Mouse (Mus musculus) layer of hippocampus, adult 2 months (tissue): Measurements from ENCODE around the gene Pex19. TPM values are rescaled to one million over a fixed set of nuclear protein-coding genes. Genes with fewer than 3 reads are reported as not detected.
A peak's percentile ranks its signal among the peaks of the same experiment; 100 is the strongest.

Experiments used
- DNase-seq, 2 experiments: peaks; one replicate each; pipeline ENCODE4 v3.0.0; 2022; ENCODE audit warnings: low spot score in 2 of 2
- H3K27ac ChIP-seq: fragments of 200-600 bp; 2 replicates; pipeline ENCODE4 v1.8.1; 2022
- H3K4me3 ChIP-seq: fragments of 200-600 bp; 2 replicates; pipeline ENCODE4 v1.8.1; 2022; ENCODE audit warnings: mild to moderate bottlenecking
- CTCF ChIP-seq: fragments of 200-600 bp; conservative IDR thresholded peaks from 2 replicates; pipeline ENCODE4 v1.8.1; 2022; ENCODE audit warnings: antibody characterized with exemption, mild to moderate bottlenecking, moderate library complexity
- total RNA-seq, 2 experiments: library from RNA; stranded (reverse); gene quantifications; 2 replicates each; pipeline ENCODE4 v1.2.3; 2021

Pex19 gene
- total RNA-seq, 2 experiments from 2014 or later = 84.9 to 88.3 TPM

DNA sequence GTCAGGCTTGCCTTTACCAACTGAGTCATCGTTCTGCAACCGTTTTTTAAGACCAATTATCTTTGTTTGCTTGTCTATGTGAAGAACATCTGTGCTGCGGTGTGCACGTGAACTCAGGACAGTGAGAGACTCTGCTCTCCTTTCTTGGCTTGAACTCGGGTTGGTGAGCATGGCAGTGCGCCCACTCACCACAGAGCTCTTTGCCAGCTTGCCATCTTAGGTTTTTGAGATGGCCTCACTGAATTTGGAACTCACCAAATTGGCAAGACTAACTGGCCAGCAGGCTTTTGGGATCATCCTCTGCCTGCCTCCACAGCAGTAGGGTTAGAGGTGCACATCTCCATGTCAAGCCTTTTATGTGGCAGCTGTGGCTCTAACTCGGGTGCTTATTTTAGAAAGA, 51.2 kb downstream of the Pex19 start:
- DNase-seq = no peak
- Histone ChIP-seq H3K4me3 (no peak overlapping the region), H3K27ac (peak overlapping the region; percentile 32; the same call in 1 of the 2 replicates)
- no peak for TF ChIP-seq CTCF

DNA sequence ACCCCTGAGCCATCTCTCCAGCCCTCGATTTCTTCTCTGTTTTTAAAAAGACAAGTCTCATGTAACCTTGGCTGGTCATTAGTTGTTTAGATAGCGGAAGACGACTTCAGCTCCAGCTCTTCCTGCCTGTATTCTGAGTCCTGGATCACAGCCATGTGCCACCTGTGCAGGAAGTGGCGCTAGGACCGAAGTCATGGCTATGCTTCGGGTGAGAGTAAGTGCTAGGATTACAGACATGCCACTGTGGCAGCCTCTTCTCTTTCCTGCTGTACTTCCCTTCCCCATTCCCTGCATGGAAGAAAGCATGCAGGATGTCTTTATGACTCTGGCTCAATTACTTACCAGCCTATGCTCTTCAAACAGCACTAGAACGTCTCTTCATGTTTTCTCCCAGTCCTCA, 52.5 kb downstream of the Pex19 start:
- H3K27ac ChIP-seq = no peak overlapping the region

GRCm38 (mm10) chr1:172180881-172181280, 54.3 kb downstream of the Pex19 start:
- DNase-seq = no peak
- TF ChIP-seq CTCF = no peak
- Histone ChIP-seq H3K4me3 (no peak overlapping the region), H3K27ac (no peak overlapping the region)

More for the DNA sequence above, 52.5 kb downstream of the Pex19 start:
- DNase-seq = no peak
- no peak for TF ChIP-seq CTCF
- H3K4me3 ChIP-seq = no peak overlapping the region

DNA sequence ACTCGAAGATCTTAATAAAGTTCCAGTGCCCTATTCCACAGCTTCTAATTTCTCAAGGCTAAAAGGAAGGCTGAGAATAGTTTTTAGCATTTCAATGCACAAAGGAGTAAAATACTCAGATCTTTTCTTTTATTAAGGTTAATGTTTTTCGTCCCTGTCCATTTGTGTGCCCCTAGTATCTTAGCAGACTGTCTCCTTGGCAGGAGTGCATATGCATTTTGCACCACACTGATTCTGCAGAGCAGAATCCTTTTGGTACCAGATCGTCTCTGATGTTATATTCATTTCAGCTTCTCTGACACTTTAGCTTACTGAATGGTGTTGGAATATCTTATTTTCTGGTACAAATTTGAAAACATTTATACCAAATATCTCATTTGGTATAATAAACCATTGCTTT, 55.2 kb downstream of the Pex19 start:
- no peak overlapping the region for H3K27ac ChIP-seq

DNA sequence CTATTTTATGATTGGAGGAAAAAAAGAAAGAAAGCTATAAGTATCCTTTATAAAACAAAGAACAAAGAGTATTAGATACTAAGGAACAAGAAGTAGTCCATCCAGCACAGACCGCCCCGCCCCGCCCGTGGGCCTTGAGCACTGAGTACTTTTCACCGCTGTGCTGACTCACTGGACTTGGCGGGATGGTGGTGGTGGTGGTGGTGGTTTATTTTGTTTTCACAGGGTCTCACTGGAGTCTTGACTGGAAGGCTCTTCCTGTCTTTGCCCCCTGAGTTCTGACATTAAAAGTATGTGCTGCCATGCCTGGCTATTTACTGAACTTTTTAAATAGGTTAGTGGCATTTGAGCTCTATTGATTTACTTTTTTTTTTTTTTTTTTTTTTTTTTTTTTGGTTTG, 56.5 kb downstream of the Pex19 start:
- no peak for TF ChIP-seq CTCF
- H3K4me3 ChIP-seq = no peak overlapping the region
- no peak overlapping the region for H3K27ac ChIP-seq
- no peak for DNase-seq

More for the DNA sequence above, 55.2 kb downstream of the Pex19 start:
- TF ChIP-seq CTCF = no peak
- DNase-seq = no peak
- no peak overlapping the region for H3K4me3 ChIP-seq

DNA sequence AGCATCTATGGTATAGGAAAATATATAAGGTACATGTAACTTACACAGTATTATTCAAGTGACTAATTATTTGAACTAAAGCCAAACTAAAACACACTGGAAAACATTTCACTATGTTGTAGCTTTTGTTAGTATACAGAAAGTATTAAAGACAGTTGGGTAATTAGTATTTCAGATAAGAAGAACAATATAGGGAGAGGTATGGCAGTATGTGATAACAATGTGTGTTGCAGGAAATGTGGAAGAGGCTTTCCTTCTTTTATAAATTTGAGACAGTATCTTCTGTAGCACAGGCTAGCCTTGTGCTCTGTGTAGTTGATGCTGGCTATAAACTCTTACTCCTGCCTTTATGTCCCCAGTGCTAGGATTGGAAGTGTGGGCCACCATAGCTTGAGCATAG, 57.4 kb downstream of the Pex19 start:
- H3K4me3 ChIP-seq = no peak overlapping the region
- no peak for TF ChIP-seq CTCF
- H3K27ac ChIP-seq = no peak overlapping the region
- no peak for DNase-seq

Other genes with a start within 250 kb of the Pex19 start
- under 1 TPM; 0.12 to 0.18 TPM for gene Gm10521, start 231.1 kb upstream of the Pex19 start, total RNA-seq
- not detected for gene Slamf6, start 209.2 kb upstream of the Pex19 start, total RNA-seq
- gene Vangl2, start 98.3 kb upstream of the Pex19 start, total RNA-seq = 10 to 100 TPM; 15.0 to 18.2 TPM
- 1 to 10 TPM in 1 of 2 experiments, under 1 TPM in 1; 0.79 to 1.2 TPM for gene Nhlh1, start 69.2 kb upstream of the Pex19 start, total RNA-seq
- 100 to 1,000 TPM; 146 to 147 TPM for gene Copa, start 44.2 kb upstream of the Pex19 start, total RNA-seq
- 10 to 100 TPM; 58.1 to 63.3 TPM for gene Ncstn, start 44.0 kb upstream of the Pex19 start, total RNA-seq
- gene Dcaf8, start 21.3 kb downstream of the Pex19 start, total RNA-seq = 100 to 1,000 TPM; 114 to 116 TPM
- gene Pea15a, start 80.0 kb downstream of the Pex19 start, total RNA-seq = 100 to 1,000 TPM; 421 to 428 TPM
- gene Casq1, start 93.1 kb downstream of the Pex19 start, total RNA-seq = under 1 TPM; 0.37 to 0.51 TPM
- not detected for gene Atp1a4, start 131.7 kb downstream of the Pex19 start, total RNA-seq
- 100 to 1,000 TPM; 255 to 257 TPM for gene Igsf8, start 134.9 kb downstream of the Pex19 start, total RNA-seq
- 100 to 1,000 TPM; 585 to 600 TPM for gene Atp1a2, start 171.3 kb downstream of the Pex19 start, total RNA-seq
- gene Kcnj9, start 202.6 kb downstream of the Pex19 start, total RNA-seq = 10 to 100 TPM; 67.2 to 69.2 TPM
- gene Kcnj10, start 214.5 kb downstream of the Pex19 start, total RNA-seq = 10 to 100 TPM; 83.2 to 91.6 TPM
- 1 to 10 TPM; 8.3 to 9.2 TPM for gene Pigm, start 249.8 kb downstream of the Pex19 start, total RNA-seq